Mouse (Mus musculus) cortical plate, adult 2 months (tissue): ENCODE measurements around the gene Gm765. TPM values are rescaled to one million over a fixed set of nuclear protein-coding genes. Genes with fewer than 3 reads are reported as not detected.
A peak's percentile ranks its signal among the peaks of the same experiment; 100 is the strongest.

Experiments used
- H3K27ac ChIP-seq: fragments of 200-500 bp; 2 replicates; pipeline ENCODE4 v1.5.1; 2012; ENCODE audit warnings: low read length, control low read depth, inconsistent platforms; ENCODE audit not compliant: insufficient read depth
- H3K4me1 ChIP-seq: fragments of 200-500 bp; 2 replicates; pipeline ENCODE4 v1.6.1; 2011; ENCODE audit warnings: low read length; ENCODE audit not compliant: control insufficient read depth, insufficient read depth
- H3K4me3 ChIP-seq: fragments of 200-500 bp; 2 replicates; pipeline ENCODE4 v1.5.1; 2011; ENCODE audit warnings: mild to moderate bottlenecking, low read length, control low read depth; ENCODE audit not compliant: insufficient read depth
- CTCF ChIP-seq: fragments of 200-500 bp; IDR thresholded peaks from 2 replicates; pipeline ENCODE4 v1.5.1; 2011; ENCODE audit warnings: mild to moderate bottlenecking, control low read depth, low read length; ENCODE audit not compliant: insufficient read depth; ENCODE audit errors: extremely low read depth
- POLR2A ChIP-seq: fragments of 200-500 bp; IDR thresholded peaks from 2 replicates; pipeline ENCODE4 v1.6.1; 2011; ENCODE audit warnings: mild to moderate bottlenecking, low read length, control low read depth; ENCODE audit not compliant: insufficient read depth; ENCODE audit errors: extremely low read depth
- polyA plus RNA-seq: library from polyadenylated mRNA; depleted of rRNA; stranded (reverse); fragments of >200 nt; gene quantifications from 2 replicates; pipeline ENCODE4 v1.2.3, GENCODE M21; 2012; rRNA removed

Gm765 gene
- polyA plus RNA-seq: 2.4 and 2.8 TPM in 2 replicates

- H3K27ac ChIP-seq: no peak within 1 kb of the TSS
- no peaks in the 10 kb centered on the region for H3K4me1 ChIP-seq
- TF ChIP-seq CTCF (no peak), POLR2A (no peak)
- no peak within 1 kb of the TSS for H3K4me3 ChIP-seq
These were observed at the start of gene Gm765 for GRCm38 (mm10) chr6:98342654-98343053. Gm765 (minus strand) TSS chr6:98342754.

- no peak overlapping the region for H3K27ac ChIP-seq
- H3K4me1 ChIP-seq: no peaks in the 10 kb centered on the region
- no peak overlapping the region for H3K4me3 ChIP-seq
- TF ChIP-seq POLR2A (no peak), CTCF (no peak)
These were observed 42.9 kb upstream of the Gm765 start for GRCm38 (mm10) chr6:98385487-98385886.

GRCm38 (mm10) chr6:98384431-98384830, 41.9 kb upstream of the Gm765 start:
- no peak overlapping the region for H3K4me3 ChIP-seq
- H3K27ac ChIP-seq: no peak overlapping the region
- TF ChIP-seq CTCF (no peak), POLR2A (no peak)
- no peaks in the 10 kb centered on the region for H3K4me1 ChIP-seq

GRCm38 (mm10) chr6:98383411-98383810, 40.9 kb upstream of the Gm765 start:
- Histone ChIP-seq H3K4me1 (no peaks in the 10 kb centered on the region), H3K27ac (no peak overlapping the region), H3K4me3 (no peak overlapping the region)
- TF ChIP-seq POLR2A (no peak), CTCF (peak; percentile 20; the same call in 1 of the 2 replicates)

GRCm38 (mm10) chr6:98366199-98366598, 23.6 kb upstream of the Gm765 start:
- Histone ChIP-seq H3K27ac (peak overlapping the region; percentile 64), H3K4me3 (no peak overlapping the region), H3K4me1 (no peaks in the 10 kb centered on the region)
- TF ChIP-seq POLR2A (no peak), CTCF (no peak)

- TF ChIP-seq CTCF (no peak), POLR2A (no peak)
- H3K4me1 ChIP-seq: no peaks in the 10 kb centered on the region
- no peak overlapping the region for H3K27ac ChIP-seq
- H3K4me3 ChIP-seq: no peak overlapping the region
These were observed 12.7 kb upstream of the Gm765 start for GRCm38 (mm10) chr6:98355271-98355670.

GRCm38 (mm10) chr6:98353285-98353684, 10.7 kb upstream of the Gm765 start:
- TF ChIP-seq CTCF (no peak), POLR2A (no peak)
- no peak overlapping the region for H3K27ac ChIP-seq
- H3K4me1 ChIP-seq: no peaks in the 10 kb centered on the region
- H3K4me3 ChIP-seq: no peak overlapping the region

- Histone ChIP-seq H3K4me1 (no peaks in the 10 kb centered on the region), H3K4me3 (no peak overlapping the region), H3K27ac (no peak overlapping the region)
- no peak for TF ChIP-seq POLR2A
- TF ChIP-seq CTCF: no peak
These were observed 9.8 kb downstream of the Gm765 start for GRCm38 (mm10) chr6:98332714-98333113.

GRCm38 (mm10) chr6:98311659-98312058, 30.9 kb downstream of the Gm765 start:
- TF ChIP-seq POLR2A (no peak), CTCF (no peak)
- no peak overlapping the region for H3K4me3 ChIP-seq
- no peak overlapping the region for H3K27ac ChIP-seq
- H3K4me1 ChIP-seq: no peaks in the 10 kb centered on the region

- H3K4me3 ChIP-seq: no peak overlapping the region
- H3K4me1 ChIP-seq: no peaks in the 10 kb centered on the region
- TF ChIP-seq POLR2A (no peak), CTCF (no peak)
- no peak overlapping the region for H3K27ac ChIP-seq
These were observed 34.9 kb downstream of the Gm765 start for GRCm38 (mm10) chr6:98307647-98308046.
